Mouse (Mus musculus) liver, adult (tissue): Measurements from ENCODE around the gene Ace.

Experiments used
- GATA4 ChIP-seq: IDR thresholded peaks from 2 replicates; pipeline ENCODE4 v1.6.1; 2014; ENCODE audit warnings: mild to moderate bottlenecking, low read length; ENCODE audit not compliant: insufficient replicate concordance

Ace gene

DNA sequence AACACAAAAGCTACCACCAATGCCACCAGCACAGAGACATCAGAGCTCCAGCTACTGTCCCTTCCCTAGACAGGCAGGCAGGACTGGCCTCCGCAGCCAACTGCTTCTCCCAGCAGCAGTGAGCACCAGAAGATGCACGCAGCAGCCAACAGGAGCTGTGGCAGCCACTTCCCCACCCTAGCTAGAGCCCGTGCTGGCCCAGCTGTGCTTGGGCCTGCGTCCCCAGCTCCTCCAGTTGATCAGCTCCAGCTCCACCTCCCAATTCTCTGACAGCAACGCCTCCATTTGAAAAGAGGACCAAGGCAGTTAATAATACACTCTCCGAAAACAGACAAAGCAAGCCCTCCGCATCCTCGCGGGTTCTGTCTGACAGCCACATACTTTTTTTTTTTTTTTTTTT lies 29.0 kb upstream of the Ace start:
- no peak for TF ChIP-seq GATA4

DNA sequence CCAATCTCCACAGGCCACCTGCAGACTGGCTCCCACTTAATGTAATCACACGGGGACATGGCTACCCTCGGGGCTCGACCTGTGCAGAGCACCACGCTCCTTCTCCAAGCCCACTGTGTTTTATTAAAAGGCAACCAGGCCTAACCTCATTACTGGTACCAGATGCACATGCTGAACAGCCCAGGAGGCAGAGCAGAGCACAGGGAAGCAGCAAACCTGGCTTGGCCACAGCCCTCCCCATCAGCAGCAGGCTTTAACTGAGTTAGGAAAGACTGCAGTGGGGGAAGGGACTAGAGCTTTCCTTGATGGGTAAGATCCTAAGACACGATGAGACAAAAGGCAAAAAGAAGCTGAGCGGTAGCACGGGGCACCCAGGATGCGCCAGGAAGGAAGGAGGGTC lies 25.8 kb upstream of the Ace start:
- no peak for TF ChIP-seq GATA4

DNA sequence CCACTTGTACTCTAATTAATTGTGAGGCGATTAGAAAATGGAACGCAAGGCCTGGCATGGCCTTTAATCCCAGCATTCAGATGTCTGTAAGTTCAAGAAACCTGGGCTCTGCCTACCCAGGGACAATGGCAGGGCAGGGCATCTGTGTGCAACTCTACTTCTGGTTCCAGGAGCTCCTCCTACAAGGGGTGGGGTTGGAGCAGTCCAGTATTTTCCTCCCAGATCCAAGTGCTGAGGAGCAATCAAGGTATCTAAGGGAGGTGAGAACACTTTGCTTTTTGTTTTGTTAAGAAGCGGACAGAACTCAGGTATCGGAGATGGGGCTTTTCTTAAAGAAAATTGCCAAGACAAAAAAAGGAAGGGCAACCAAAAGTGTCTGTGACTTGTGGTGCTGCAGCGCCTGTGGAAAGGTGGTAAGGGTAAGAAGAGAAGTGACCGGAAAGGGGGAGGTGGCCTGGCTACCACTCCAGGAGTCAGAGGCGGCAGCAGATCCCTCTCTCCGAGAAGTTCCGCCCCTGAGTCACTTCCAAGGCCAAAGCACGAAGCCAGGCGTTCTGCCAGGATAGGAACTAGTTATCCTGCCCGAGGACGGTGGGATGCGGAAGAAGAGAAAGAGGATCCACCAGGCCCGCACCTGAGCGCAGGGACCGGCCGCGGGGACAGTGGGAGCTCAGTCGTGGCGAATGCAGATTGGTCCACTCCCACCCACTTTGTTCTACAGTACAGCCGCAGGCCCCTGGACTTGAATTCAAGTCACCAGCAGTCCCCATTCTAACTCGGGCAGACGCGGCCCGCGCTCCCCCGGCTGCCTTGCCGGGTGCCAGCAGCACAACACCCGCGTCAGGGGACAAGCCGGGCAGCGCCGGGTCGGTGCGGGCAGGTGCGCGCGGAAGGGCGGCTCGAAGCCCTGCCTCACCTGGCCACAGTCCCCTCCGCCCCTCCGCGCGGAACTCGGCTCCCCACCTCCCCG lies 24.3 kb upstream of the Ace start:
- no peak for TF ChIP-seq GATA4

DNA sequence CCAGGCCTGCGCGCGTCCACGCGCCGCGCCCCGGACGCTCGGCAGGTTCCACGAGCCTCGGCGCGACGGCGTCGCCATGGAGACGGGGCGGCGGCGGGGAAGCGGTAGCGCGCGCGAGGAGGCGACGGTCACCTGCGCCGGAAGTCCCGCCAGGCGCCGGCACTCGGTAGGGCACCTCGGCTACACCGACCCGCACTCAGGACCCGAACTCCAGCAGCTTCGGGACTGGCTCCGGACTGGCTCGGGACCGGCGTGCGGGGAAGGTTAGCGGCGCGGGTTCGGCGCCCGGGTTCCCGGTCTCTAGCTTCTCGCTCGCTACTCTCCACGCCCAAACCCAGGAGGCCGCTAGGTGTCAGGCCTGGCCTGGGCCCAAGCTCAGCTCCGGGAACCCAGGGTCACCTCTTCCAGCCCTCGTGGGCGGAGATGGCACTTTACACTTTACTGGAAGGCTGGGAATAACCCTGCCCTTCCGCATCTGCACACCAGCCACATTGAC lies 23.6 kb upstream of the Ace start:
- TF ChIP-seq GATA4 = no peak

DNA sequence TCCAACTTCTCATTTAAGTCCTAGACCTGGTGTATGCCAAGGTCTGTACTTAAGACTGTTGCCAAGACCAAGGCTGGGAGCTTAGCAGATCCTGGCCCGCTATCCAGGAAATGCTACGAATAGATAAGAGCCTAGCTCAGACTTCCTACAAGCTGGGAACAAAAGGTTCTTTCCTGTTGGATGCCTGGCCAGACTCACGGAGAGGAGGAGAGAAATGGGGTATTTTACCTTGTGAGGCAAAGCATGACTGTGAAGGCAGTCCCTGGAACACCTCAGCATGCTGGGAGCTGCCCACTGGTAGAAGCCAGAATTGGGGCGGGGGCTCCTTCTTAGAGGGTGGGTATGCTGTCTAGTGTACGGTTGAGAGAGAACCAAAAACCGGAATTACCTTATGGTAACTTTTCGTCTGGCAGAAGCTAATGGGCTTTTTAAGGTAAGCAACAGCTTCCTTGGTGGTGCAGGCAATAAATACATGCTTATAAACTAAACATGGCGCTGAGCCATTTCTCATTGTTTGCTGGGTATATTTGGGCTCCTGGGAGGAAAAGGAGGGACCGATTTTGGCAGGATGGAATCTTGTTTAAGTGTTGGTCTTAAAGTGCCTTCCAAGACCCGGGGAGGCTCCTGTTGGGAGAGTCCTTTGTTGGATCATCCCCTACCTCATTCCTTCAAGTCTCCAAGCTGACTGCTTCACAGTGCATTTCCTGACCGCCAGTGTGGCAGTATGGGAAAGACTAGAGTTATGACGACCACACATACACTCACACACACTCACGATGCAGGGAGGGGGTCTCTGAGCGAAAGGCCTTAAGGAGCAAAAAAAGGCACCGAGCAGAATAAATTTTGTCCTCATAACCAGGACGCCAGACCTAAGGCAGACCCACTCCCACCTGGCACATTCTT lies 22.7 kb upstream of the Ace start:
- TF ChIP-seq GATA4 = peak; percentile 59

DNA sequence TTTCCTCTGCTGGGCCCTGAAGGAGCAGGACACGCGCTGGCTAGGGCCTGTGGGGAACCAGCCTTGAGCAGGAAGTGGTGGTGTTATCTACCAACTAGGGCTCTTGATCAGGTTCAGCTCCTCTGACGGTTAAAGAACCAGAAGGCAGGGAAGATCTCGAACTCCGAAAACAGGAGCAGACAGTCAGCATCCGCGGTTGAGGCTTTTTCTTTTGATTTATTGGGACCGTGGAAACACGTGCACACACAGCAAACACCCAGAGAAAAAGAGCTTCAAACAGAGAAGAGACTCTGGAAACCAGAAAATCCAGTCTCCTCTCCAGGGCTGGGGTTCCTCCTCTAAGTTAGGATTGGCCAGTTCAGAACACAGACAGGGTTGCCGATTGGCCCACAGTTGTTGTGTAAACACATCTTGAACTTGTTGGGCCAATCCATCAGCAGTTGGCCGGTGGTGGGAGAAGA lies 21.0 kb upstream of the Ace start:
- TF ChIP-seq GATA4 = no peak

DNA sequence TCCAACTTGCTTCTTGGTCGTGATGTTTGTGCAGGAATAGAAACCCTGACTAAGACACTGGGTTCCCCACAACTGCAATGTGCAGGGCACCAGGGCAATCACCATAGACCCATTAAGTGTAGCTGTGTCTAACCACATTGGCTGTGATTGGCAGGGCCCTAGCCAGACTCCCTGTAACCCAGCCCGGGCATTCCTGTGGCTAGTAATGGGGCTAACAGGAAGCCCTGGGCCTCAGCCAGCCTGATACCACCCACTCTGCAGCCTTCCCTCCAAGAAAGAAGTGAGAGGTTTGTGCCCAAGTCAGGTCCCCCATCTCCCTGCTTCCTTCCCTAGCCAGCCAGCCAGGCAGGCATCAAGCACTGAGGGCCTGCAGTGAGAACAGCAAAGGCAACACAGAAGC lies 19.5 kb upstream of the Ace start:
- no peak for TF ChIP-seq GATA4

DNA sequence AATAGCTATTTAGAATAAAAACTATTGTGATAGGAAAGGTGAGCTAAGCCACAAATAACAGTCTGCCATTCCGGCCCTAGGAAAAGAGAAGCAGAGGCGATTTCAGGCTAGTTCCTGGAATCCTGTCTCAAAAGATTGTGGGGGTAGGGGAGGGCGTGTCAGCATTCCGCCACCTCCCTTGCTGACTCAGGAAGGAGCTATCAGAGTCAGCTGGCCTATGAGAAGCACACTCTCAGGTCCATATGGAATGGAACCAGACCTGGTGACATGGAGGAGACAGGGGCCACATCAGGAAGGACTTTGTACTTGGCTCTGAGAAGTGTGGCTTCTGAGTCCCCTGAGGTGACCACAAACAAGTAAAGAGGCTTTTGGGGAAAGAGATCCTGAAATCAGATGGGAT lies 17.2 kb upstream of the Ace start:
- no peak for TF ChIP-seq GATA4

DNA sequence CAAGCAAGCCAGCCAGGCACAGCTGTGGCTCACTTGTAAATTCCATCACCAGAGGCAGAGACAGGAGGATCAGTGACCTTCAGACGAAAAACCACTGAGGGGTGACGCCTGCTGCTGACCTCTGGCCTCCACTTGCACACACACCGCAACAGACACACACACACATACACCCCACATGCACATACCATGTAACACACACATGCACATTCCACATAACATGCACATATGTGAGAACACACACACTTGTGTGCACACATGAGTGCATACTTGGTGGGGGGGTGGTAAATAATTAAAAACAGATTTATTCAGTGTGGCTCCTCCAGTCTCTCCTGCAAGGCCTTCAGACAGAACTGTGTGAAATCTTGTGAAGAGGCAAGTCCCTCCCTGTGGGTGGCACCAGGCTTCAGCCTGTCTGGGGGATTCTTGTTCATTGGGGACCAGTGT lies 16.1 kb upstream of the Ace start:
- TF ChIP-seq GATA4 = no peak

DNA sequence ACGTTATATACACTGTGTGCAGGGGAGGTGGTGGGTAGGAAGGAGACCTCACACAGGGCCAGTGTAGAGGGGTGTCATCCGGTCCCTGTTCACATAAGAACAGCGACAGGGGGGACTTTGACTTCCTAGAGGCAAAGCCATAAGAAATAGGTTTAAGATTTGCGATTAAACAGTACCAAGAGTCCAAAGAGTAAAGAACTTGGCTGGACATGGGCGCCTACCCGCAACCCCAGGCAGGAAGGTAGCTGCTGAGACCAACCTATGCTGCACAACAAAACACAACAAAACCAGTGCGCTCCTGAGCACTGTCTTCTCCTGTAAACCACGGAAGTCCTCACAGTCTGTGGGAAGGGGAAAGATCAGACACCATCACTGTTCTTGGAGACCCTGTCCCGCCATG lies 15.6 kb upstream of the Ace start:
- TF ChIP-seq GATA4 = no peak

DNA sequence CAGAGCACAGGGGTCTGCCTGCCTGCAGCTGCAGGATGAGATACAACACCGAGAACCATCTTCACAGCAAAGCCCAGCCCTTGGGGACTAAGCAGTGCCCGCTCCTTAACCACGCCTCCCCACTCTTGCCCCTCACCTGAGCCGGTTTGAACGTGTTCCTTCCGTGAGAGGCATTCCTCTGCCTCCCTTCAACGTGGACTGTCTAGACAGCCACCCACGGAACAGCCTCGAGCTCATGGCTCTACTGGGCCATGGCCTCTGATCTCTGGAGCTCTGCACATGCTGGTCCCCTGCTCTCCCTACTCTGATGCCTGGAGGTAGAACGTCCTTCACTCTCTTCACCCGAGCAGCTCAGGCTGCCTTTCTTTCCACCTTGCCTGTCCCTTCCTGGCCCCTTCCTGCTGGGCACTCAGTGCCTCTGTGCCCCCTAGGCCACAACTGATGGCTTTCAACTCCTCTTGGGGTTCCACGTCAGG lies 14.8 kb upstream of the Ace start, which contains the start of gene Cyb561:
Gene Cyb561, minus strand, starts transcription at position 426 of the 476 bp plus-strand sequence.
- TF ChIP-seq GATA4 = no peak

DNA sequence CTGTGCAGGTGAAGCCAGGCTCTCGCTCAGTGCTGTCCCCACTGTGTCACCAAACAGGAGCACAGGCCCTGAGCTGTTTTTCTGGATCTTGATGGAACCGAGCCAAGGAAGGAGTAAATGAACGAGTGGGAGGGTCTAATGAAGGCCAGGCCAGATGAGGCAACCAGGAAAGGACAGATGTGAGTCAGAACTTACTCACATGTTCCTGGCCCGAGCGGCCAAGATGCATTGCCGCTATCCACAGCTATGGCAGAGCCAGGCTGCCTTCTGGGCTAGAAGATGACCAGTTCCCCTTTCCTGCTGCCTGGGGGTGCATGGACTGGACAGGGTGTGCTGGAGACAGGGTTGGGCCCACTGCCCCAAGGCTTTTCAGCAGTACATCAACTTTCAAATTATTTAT lies 14.3 kb upstream of the Ace start:
- TF ChIP-seq GATA4 = no peak

DNA sequence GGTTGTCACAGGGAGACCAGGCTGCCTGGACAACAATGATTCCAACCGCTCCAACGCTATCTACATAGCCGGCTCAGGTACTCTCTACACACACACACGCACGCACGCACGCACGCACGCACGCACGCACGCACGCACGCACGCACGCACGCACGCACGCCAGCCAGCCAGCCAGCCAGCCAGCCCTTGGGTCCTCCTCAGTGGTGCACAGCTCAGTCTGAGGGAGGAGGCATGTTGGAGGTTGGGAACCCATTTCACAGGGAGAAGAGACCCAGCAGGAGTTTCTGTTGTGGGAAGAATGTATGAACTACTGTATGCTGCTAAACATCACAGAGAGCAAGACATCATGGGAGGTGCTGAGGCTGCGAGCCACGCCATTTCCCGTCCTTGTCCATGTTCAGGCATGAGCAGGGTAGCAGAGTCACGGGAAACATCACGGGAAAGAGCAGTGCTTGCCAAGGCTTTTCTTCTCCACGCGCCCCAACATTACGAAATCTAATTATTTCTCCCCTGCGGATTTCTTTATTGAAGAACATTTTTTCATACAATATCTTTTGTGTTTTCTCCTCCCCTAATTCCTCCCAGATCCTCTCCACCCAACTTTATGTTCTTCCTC lies 11.8 kb upstream of the Ace start:
- no peak for TF ChIP-seq GATA4

DNA sequence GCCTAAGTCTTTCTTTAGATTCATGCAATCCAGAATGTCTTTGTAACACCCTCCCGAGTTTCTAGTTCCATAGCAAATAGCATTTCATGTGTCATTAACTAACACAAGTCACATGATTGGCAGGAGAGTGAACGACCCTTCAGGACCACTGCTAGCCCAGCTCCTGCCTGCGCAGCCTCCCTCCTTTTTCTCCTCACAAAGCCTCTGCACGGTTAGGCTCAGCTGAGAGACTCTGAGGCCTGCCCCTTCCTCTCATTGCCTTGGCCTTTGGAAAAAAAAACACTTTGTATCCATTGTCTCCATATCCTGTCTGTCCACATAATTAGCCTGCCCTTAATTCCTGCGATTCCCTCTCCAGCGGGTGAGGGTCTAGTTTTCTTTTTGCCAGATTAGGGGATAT lies 10.2 kb upstream of the Ace start:
- no peak for TF ChIP-seq GATA4

DNA sequence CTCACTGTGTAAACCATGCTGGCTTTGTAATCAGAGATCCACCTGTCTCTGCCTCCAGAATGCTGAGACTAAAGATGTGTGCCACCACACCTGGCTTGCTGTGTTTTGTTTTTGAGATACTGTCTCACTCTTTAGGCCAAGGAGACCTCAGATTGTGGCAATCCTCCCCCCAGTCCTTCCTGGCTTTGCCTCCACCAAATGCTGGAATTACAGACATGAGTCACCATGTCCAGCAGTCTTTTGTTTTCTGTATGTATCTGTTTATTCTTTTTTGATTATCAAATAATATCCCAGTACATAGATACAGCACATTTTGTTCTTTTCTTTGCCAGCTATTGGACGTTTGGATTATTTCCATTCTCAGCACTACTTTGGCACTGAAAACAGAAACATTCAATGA lies 9.2 kb upstream of the Ace start:
- no peak for TF ChIP-seq GATA4
